Mouse (Mus musculus) kidney, adult 2 months (tissue): ENCODE data around the gene Ccni. TPM values are rescaled to one million over a fixed set of nuclear protein-coding genes. Genes with fewer than 3 reads are reported as not detected.

Experiments used
- DNase-seq: peaks from one replicate; pipeline ENCODE4 v3.0.0; 2021
- H3K27ac ChIP-seq: fragments of 200-500 bp; 2 replicates; pipeline ENCODE4 v1.5.1; 2012; ENCODE audit warnings: low read depth, low read length, control low read depth, inconsistent platforms; ENCODE audit not compliant: insufficient read depth
- H3K27me3 ChIP-seq: fragments of 200-500 bp; replicated peaks from 2 replicates; pipeline ENCODE4 v1.6.1; 2012; ENCODE audit warnings: mild to moderate bottlenecking, moderate library complexity, low read length, inconsistent platforms; ENCODE audit not compliant: control insufficient read depth, insufficient read depth
- H3K36me3 ChIP-seq: fragments of 200-500 bp; 2 replicates; pipeline ENCODE4 v1.6.1; 2012; ENCODE audit warnings: mild to moderate bottlenecking, moderate library complexity, low read length, inconsistent platforms; ENCODE audit not compliant: control insufficient read depth, insufficient read depth
- H3K4me1 ChIP-seq: fragments of 200-500 bp; 2 replicates; pipeline ENCODE4 v1.6.1; 2011; ENCODE audit warnings: low read length; ENCODE audit not compliant: control insufficient read depth, insufficient read depth
- H3K4me3 ChIP-seq: fragments of 200-500 bp; 2 replicates; pipeline ENCODE4 v1.5.1; 2011; ENCODE audit warnings: mild to moderate bottlenecking, low read depth, low read length, control low read depth; ENCODE audit not compliant: insufficient read depth
- CTCF ChIP-seq: fragments of 200-500 bp; conservative IDR thresholded peaks from 2 replicates; pipeline ENCODE4 v1.5.1; 2011; ENCODE audit warnings: low read depth, mild to moderate bottlenecking, control low read depth, low read length, moderate library complexity, mixed read lengths; ENCODE audit not compliant: insufficient read depth, insufficient read length
- POLR2A ChIP-seq: fragments of 200-500 bp; IDR thresholded peaks from one replicate; pipeline ENCODE4 v1.6.1; 2011; ENCODE audit warnings: low read depth, low read length, control low read depth
- WGBS: fragments of 180-500 bp; shearing (Covaris S2); methylation state at CpG from one replicate; pipeline ENCODE4 v1.1.7; 2018; 5-methylcytosine and 5-hydroxymethylcytosine counted together
- polyA plus RNA-seq: library from polyadenylated mRNA; depleted of rRNA; stranded (reverse); fragments of >200 nt; gene quantifications from 2 replicates; pipeline ENCODE4 v1.2.3, GENCODE M21; 2012

Ccni gene
- polyA plus RNA-seq, 1 experiment, result 125 TPM

DNA sequence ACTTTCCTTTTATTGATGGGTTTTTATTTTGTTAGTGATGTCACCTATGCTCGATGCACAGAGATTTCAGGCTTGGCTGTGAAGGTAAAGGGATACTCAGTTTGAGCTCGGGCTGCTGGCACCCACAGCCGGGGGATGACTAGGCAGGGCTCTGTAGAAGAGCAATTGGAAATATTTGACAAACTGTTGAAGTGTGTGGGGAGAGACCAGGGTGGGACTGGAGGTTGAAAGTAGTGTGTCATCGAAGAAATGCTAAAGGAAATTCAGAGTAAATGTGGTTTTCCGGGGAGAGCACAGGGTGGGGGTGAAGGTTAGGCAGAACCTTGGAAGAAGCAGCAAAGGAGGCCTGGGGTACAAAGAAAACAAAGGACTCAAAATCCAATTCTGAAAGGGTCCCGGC, 54.3 kb downstream of the Ccni start:
- H3K27ac ChIP-seq, result no peak overlapping the region; the same call in 1 of the 2 replicates
- H3K4me3 ChIP-seq, result no peak overlapping the region
- TF ChIP-seq POLR2A (no peak), CTCF (no peak)
- peaks cover 14% of the 10 kb centered on the region; the same call in 1 of the 2 replicates for H3K4me1 ChIP-seq
- DNase-seq, result no peak
- no peaks in the 10 kb centered on the region for H3K27me3 ChIP-seq
- H3K36me3 ChIP-seq, result no peaks in the 10 kb centered on the region
- WGBS, result 58% methylated on average over 6 of the region's 6 CpGs

DNA sequence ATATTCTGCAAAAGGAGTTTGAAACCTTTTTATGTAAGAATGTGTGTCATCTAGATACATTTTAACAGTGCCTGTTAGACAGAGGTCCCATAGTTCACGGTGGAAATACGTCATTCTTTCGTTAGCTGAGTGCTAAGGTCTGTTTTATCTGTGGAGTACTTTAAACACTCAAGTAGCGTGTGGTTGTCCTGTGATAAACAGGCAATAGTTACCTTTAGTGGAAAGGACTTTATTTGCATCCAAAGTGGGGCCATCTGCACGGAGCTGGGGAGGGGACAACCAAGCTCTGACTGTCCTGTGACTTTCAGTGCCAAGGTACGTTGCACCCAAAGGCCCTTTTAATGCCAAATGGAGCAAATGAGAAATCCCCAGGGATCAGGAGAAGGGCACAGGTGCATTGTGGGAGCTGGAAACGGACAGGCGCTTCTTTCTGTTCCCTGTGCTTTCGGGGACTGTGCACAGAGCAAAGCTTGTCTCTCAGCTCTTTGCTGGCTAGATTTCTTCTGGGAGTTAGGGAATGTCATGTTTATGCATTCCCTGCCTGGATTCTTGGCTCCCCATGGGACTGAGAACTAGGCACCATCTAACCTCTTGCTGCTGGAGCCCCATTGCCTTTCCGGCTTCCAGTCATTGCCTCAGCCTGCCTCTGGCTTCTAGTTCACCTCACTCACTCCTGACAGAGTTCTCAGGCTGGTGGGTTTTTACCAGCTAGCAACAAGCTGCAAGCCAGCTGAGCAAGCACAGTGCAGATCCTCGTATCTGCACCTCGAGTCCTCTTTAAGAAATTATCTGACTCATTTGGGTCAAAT, 56.1 kb downstream of the Ccni start:
- TF ChIP-seq CTCF (no peak), POLR2A (no peak)
- 54% methylated on average over 12 of the region's 12 CpGs for WGBS
- Histone ChIP-seq H3K4me3 (no peak overlapping the region), H3K27me3 (no peaks in the 10 kb centered on the region), H3K36me3 (no peaks in the 10 kb centered on the region), H3K4me1 (peaks cover 22% of the 10 kb centered on the region), H3K27ac (peak overlapping the region; percentile 78)
- peak; percentile 54 for DNase-seq

DNA sequence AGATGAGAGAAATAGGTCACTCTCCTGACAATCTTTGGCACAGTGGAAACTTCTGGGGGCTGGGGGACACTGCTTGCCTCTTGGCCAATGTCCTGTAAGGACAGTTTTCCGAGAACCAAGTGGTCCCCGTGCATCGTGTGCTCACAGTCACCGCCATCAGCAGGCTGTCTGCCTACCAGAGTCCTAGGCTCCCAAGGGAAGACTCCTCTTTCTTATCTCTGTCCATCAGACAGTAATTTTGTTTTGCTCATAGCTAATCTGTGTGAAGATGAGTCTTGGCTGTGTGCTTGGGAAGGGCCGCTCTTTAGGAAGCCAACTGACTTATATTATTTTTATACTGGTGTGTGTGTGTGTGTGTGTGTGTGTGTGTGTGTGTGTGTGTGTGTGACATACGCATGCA, 60.8 kb downstream of the Ccni start:
- no peak for DNase-seq
- WGBS, result 70% methylated on average over 6 of the region's 6 CpGs

DNA sequence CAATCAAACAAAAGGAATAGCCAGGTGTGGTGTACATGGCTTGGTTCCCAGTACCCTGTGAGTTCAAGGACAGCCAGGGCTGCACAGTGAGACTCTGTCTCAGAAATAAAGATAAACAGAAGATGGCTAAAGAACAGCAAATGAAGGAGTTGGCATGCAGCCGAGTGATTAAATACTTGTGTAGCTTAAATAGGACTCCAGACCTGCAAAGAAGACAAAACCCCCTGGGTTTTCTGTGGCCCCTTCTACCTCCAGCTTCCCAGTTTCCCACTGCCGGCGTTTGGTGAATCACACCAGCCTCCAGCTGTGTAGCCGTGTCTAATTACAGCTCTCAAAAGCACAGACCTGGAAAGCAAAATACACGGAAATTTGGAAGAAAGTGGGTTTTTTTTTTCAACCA, 61.4 kb downstream of the Ccni start:
- Histone ChIP-seq H3K36me3 (no peaks in the 10 kb centered on the region), H3K27ac (no peak overlapping the region), H3K27me3 (no peaks in the 10 kb centered on the region), H3K4me3 (no peak overlapping the region), H3K4me1 (peaks cover 19% of the 10 kb centered on the region)
- no peak for DNase-seq
- TF ChIP-seq POLR2A (no peak), CTCF (no peak)
- WGBS, result 59% methylated on average over 5 of the region's 5 CpGs

More for the DNA sequence above, 60.8 kb downstream of the Ccni start:
- Histone ChIP-seq H3K4me1 (peaks cover 24% of the 10 kb centered on the region), H3K27ac (no peak overlapping the region), H3K36me3 (no peaks in the 10 kb centered on the region), H3K4me3 (no peak overlapping the region), H3K27me3 (no peaks in the 10 kb centered on the region)
- no peak for TF ChIP-seq CTCF
- TF ChIP-seq POLR2A, result no peak

DNA sequence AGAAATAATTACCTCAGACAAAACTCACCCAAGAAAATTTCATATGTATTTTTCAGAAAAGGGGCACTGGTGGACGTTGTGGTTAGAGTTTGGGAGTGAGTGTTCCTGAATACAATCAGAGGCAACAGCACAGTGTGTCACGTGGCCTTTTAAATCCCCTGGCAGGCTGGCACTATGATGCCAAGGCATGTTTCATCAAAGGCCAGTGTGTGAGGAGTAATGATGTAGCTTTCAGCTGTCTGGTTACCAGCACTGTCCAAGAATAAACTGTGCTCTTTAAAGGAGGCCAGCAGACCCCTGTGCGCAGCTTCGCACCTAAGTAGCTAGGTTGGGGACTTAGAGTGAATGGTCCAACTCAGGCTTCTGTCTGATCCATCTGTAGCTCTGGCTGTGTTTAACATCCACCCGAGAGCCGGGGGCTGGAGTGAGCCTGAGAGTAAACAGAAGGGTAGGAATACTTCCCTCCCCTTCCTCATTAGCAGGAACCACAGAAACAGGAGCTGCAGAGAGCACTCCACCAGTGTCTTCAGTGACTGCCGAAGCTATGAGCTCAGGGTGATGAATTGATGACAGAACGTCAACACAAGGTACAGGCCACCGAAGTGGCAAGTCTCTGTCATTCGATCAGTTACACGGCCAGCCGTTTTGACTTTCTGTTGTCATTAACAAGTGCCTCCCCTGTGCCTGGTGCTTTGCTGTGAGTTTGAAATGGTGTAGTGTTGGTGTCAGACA, 62.8 kb downstream of the Ccni start:
- no peak for DNase-seq
- Histone ChIP-seq H3K36me3 (no peaks in the 10 kb centered on the region), H3K4me1 (peaks cover 15% of the 10 kb centered on the region), H3K27me3 (no peaks in the 10 kb centered on the region), H3K4me3 (no peak overlapping the region), H3K27ac (no peak overlapping the region)
- 61% methylated on average over 12 of the region's 12 CpGs for WGBS
- TF ChIP-seq CTCF, result no peak
- no peak for TF ChIP-seq POLR2A

DNA sequence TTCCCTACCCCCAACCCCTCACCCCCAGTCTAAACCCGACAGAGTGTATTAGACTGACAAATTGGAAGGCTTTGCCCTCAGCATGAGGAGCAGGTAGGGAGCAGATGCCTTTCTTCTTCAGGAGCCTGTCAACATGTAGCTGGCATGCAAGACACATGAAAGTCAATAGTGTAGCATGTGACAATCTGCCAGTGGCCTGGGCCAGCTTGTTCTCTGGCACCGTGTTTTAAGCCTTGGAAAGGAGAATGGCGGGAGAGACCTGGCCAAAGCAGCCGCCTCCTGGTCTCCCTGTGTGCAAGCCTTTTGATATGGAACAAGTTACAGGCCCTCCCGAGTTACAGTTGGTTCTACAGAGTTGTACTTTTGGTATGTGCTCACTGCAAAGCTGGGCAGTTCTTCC, 65.5 kb downstream of the Ccni start:
- no peak overlapping the region for H3K27ac ChIP-seq
- H3K4me3 ChIP-seq, result no peak overlapping the region
- WGBS, result 82% methylated on average over 5 of the region's 5 CpGs
- H3K27me3 ChIP-seq, result no peaks in the 10 kb centered on the region
- TF ChIP-seq POLR2A (no peak), CTCF (no peak)
- no peaks in the 10 kb centered on the region for H3K36me3 ChIP-seq
- DNase-seq, result no peak
- H3K4me1 ChIP-seq, result peaks cover 11% of the 10 kb centered on the region; the same call in 1 of the 2 replicates

DNA sequence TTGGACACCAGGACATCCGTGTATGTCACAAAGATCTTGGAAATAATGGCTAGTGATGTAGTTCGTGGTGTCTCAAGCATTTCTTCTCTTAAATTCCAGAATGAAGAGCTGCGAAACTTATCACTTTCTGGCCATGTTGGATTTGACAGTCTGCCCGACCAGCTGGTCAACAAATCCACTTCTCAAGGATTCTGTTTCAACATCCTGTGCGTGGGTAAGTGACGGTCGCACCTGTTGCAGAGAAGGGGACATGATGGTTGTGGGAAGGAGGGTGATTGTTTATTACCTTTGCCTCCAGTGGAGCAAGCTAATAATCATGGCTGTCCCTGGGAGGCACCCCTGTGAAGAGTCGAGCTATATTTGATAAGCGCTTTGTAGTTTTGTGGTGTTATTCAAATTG, 66.9 kb downstream of the Ccni start:
- TF ChIP-seq CTCF (no peak), POLR2A (no peak)
- Histone ChIP-seq H3K4me3 (no peak overlapping the region), H3K36me3 (no peaks in the 10 kb centered on the region), H3K27me3 (no peaks in the 10 kb centered on the region), H3K4me1 (peaks cover 12% of the 10 kb centered on the region; the same call in 1 of the 2 replicates), H3K27ac (no peak overlapping the region)
- no peak for DNase-seq
- 83% methylated on average over 9 of the region's 9 CpGs for WGBS
